Mouse (Mus musculus) spleen, adult 2 months (tissue): ENCODE results near the gene Cog5.

ENCODE experiments used
- CTCF ChIP-seq: fragments of 200-500 bp; IDR thresholded peaks from 2 replicates; pipeline ENCODE4 v1.5.1; 2011; ENCODE audit warnings: mild to moderate bottlenecking, inconsistent platforms; ENCODE audit not compliant: insufficient read depth, insufficient read length, insufficient replicate concordance; ENCODE audit errors: extremely low read depth
- POLR2A ChIP-seq: fragments of 200-500 bp; IDR thresholded peaks from 2 replicates; pipeline ENCODE4 v1.6.1; 2011; ENCODE audit warnings: low read depth, low read length, inconsistent platforms

GRCm38 (mm10) chr12:31938391-31938997 lies 283.8 kb downstream of the Cog5 start:
- no peak for TF ChIP-seq POLR2A
- no peak for TF ChIP-seq CTCF
